Mouse (Mus musculus): ENCODE data around the gene Osgin1.

DNA sequence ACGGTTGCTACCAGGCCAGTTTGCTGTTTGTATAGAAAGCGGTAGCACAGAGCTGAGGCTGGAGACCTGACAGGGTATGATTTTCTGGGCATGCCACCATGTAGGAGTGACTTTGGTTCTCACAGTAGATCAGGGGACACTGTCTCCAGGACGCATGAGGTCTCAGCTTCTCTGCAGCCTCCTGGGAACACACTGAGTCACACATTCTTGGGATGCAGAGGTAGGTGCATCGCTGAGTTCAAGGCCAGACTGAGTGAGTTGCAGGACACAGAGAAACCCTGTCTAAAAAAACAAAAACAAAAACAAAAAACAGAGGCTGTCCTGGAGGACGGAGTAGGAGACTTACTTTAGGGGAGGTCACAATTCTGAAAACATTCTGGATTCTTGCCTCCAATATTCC, 19.0 kb downstream of the Osgin1 start:
- TF ChIP-seq EP300 (optimal IDR thresholded peaks at IDR 0.05) (no peak), CTCF (IDR thresholded peaks at IDR 0.05; ENCODE audit: low read depth) (no peak)
